In genomic region chr7:110728876-110729275, GRCm38 (mm10) we compare ENCODE assay signal across 9 mouse cellular contexts. TPM values are rescaled to one million over a fixed set of nuclear protein-coding genes. Genes with fewer than 3 reads are reported as not detected.
DNase-seq lines count a peak whose midpoint lies in the region; ATAC-seq and TF ChIP-seq lines count a peak whose summit lies in the region.
"Had no signal": no experiment of that assay in that cellular context is flagged by ENCODE, and none has a peak within 500 bp of the region (broad histone marks: within the 10 kb centered on the region; RNA-seq: fewer than 3 reads in every experiment).

No protein-coding gene starts in this region.

- no peaks in the 10 kb centered on the region for H3K79me2 ChIP-seq in liver, adult 2 months (ENCODE audit: control insufficient read depth, insufficient read depth, low read length)

- H3K4me2 ChIP-seq in liver, embryonic 11.5 days = no peak overlapping the region
- no peak overlapping the region for H3K4me2 ChIP-seq in liver, embryonic 13.5 days
- H3K4me2 ChIP-seq in forebrain, embryonic 11.5 days (ENCODE audit: low read depth, low read length, severe bottlenecking) = no peak overlapping the region
- H3K4me2 ChIP-seq: lung, embryonic 15.5 days had no signal

- WGBS in liver, adult 2 months = 38% methylated on average over 3 of the region's 3 CpGs
- 48% methylated on average over 3 of the region's 3 CpGs for WGBS in liver, embryonic 11.5 days
- 43% methylated on average over 3 of the region's 3 CpGs for WGBS in liver, embryonic 13.5 days (ENCODE audit: insufficient replicate concordance)
- 33% methylated on average over 3 of the region's 3 CpGs for WGBS in small intestine, adult 2 months
- WGBS in forebrain, embryonic 11.5 days = 71% methylated on average over 3 of the region's 3 CpGs

- no peak for TF ChIP-seq POLR2A in liver, adult 2 months (IDR thresholded peaks at IDR 0.05; ENCODE audit: extremely low read depth, insufficient read depth, low read length)
- TF ChIP-seq POLR2A in small intestine, adult 2 months (IDR thresholded peaks at IDR 0.05; ENCODE audit: low read depth, low read length) = no peak

- H3K27me3 ChIP-seq in liver, adult 2 months (ENCODE audit: control insufficient read depth, insufficient read depth, low read length) = no peaks in the 10 kb centered on the region
- no peaks in the 10 kb centered on the region for H3K27me3 ChIP-seq in liver, embryonic 11.5 days (replicated peaks; ENCODE audit: control insufficient read depth, insufficient read depth, low read length)
- no peaks in the 10 kb centered on the region for H3K27me3 ChIP-seq in liver, embryonic 13.5 days
- no peaks in the 10 kb centered on the region for H3K27me3 ChIP-seq in small intestine, adult 2 months (ENCODE audit: control insufficient read depth, insufficient read depth, low read length)
- no peaks in the 10 kb centered on the region for H3K27me3 ChIP-seq in forebrain, embryonic 11.5 days (ENCODE audit: control insufficient read depth, insufficient read depth, low read length)
- H3K27me3 ChIP-seq: lung, embryonic 15.5 days had no signal

- peak; percentile 24; the same call in 1 of the 2 replicates for TF ChIP-seq CTCF in liver, adult 2 months (IDR thresholded peaks at IDR 0.05; ENCODE audit: low read depth, low read length)
- TF ChIP-seq CTCF in small intestine, adult 2 months (IDR thresholded peaks at IDR 0.05; ENCODE audit: extremely low read depth, insufficient read length, insufficient replicate concordance, low read depth, low read length) = peak; percentile 29; the same call in 1 of the 2 replicates

- H3K4me3 ChIP-seq in liver, adult 2 months (ENCODE audit: insufficient read depth, low read depth, low read length) = no peak overlapping the region
- no peak overlapping the region for H3K4me3 ChIP-seq in liver, embryonic 11.5 days (ENCODE audit: low read depth, low read length)
- no peak overlapping the region for H3K4me3 ChIP-seq in liver, embryonic 13.5 days (replicated peaks)
- H3K4me3 ChIP-seq in small intestine, adult 2 months (ENCODE audit: low read depth, low read length) = no peak overlapping the region
- no peak overlapping the region for H3K4me3 ChIP-seq in forebrain, embryonic 11.5 days (ENCODE audit: low read depth, low read length)
- H3K4me3 ChIP-seq: lung, embryonic 15.5 days had no signal

- no peak overlapping the region for H3K9ac ChIP-seq in liver, adult 2 months (ENCODE audit: low read depth, low read length)
- no peak overlapping the region for H3K9ac ChIP-seq in liver, embryonic 11.5 days (ENCODE audit: low read depth, low read length)
- no peak overlapping the region for H3K9ac ChIP-seq in liver, embryonic 13.5 days
- H3K9ac ChIP-seq in forebrain, embryonic 11.5 days (ENCODE audit: low read length) = no peak overlapping the region
- H3K9ac ChIP-seq: lung, embryonic 15.5 days had no signal

- ATAC-seq in liver, embryonic 11.5 days (replicated peaks; ENCODE audit: low FRiP score) = no peak
- ATAC-seq in liver, embryonic 13.5 days (ENCODE audit: low read depth) = no peak
- ATAC-seq in forebrain, embryonic 11.5 days (replicated peaks; ENCODE audit: low FRiP score) = no peak

- DNase-seq in adrenal gland, adult (ENCODE audit: inconsistent age in 2 of 2, low spot score in 1 of 2) = peak; percentile 67 to 74
- DNase-seq in adrenal gland, adult 8-10 months = no peak
- DNase-seq in liver, adult 2 months (ENCODE audit: extremely low read depth, low read depth, low spot score) = peak; percentile 23
- DNase-seq in liver, embryonic 11.5 days (ENCODE audit: low spot score) = no peak
- peak; percentile 5 for DNase-seq in c-Kit-negative CD71-positive TER-119-positive erythroid progenitor cells, embryonic 14.5 days (ENCODE audit: low read depth, low spot score)
- peak; percentile 11 for DNase-seq in liver, embryonic 13.5 days
- no peak for DNase-seq in forebrain, embryonic 11.5 days (ENCODE audit: low spot score)

- no peaks in the 10 kb centered on the region for H3K36me3 ChIP-seq in liver, adult 2 months (ENCODE audit: control insufficient read depth, insufficient read depth, low read length)
- no peaks in the 10 kb centered on the region for H3K36me3 ChIP-seq in liver, embryonic 11.5 days (ENCODE audit: control insufficient read depth, insufficient read depth, low read length)
- no peaks in the 10 kb centered on the region for H3K36me3 ChIP-seq in liver, embryonic 13.5 days
- H3K36me3 ChIP-seq in small intestine, adult 2 months (ENCODE audit: control insufficient read depth, insufficient read depth, low read length) = no peaks in the 10 kb centered on the region
- H3K36me3 ChIP-seq in forebrain, embryonic 11.5 days (ENCODE audit: control insufficient read depth, insufficient read depth, low read length) = no peaks in the 10 kb centered on the region
- H3K36me3 ChIP-seq: lung, embryonic 15.5 days had no signal

- no peaks in the 10 kb centered on the region for H3K9me3 ChIP-seq in liver, embryonic 11.5 days (ENCODE audit: control insufficient read depth, low read length)
- no peaks in the 10 kb centered on the region for H3K9me3 ChIP-seq in liver, embryonic 13.5 days (replicated peaks)
- no peaks in the 10 kb centered on the region for H3K9me3 ChIP-seq in forebrain, embryonic 11.5 days (ENCODE audit: control insufficient read depth, low read length)
- H3K9me3 ChIP-seq: lung, embryonic 15.5 days had no signal

- no peak overlapping the region for H3K27ac ChIP-seq in liver, adult 2 months (replicated peaks; ENCODE audit: insufficient read depth, low read depth, low read length)
- no peak overlapping the region for H3K27ac ChIP-seq in liver, embryonic 11.5 days (ENCODE audit: low read depth, low read length)
- no peak overlapping the region for H3K27ac ChIP-seq in liver, embryonic 13.5 days
- H3K27ac ChIP-seq in small intestine, adult 2 months (ENCODE audit: insufficient read depth, low read depth, low read length) = no peak overlapping the region
- H3K27ac ChIP-seq in forebrain, embryonic 11.5 days (ENCODE audit: low read depth, low read length) = no peak overlapping the region
- H3K27ac ChIP-seq: lung, embryonic 15.5 days had no signal

- no peaks in the 10 kb centered on the region for H3K4me1 ChIP-seq in liver, adult 2 months (ENCODE audit: control insufficient read depth, insufficient read depth, low read length)
- H3K4me1 ChIP-seq in liver, embryonic 11.5 days (replicated peaks; ENCODE audit: control insufficient read depth, insufficient read depth, low read length) = no peaks in the 10 kb centered on the region
- no peaks in the 10 kb centered on the region for H3K4me1 ChIP-seq in liver, embryonic 13.5 days (replicated peaks)
- H3K4me1 ChIP-seq in small intestine, adult 2 months (ENCODE audit: control insufficient read depth, insufficient read depth, insufficient read length, low read length) = no peaks in the 10 kb centered on the region
- 0 out of 2 replicates have a peak, but pooled peaks cover 2% of the 10 kb centered on the region for H3K4me1 ChIP-seq in forebrain, embryonic 11.5 days (replicated peaks; ENCODE audit: control insufficient read depth, insufficient read depth, low read length)
- H3K4me1 ChIP-seq: lung, embryonic 15.5 days had no signal

RNA-seq across cellular contexts. Expression of gene Ampd3, which starts 39.1 kb away (rescaled TPM):
- total RNA-seq in adrenal gland, adult 8-10 months (2022) = 10 to 100 TPM; 17.8 to 53.3 (median 39.2) TPM
- total RNA-seq in liver, adult 2 months (2014; rRNA removed) = 0.55 and 0.67 TPM in 2 replicates
- 0.25 and 0.57 TPM in 2 replicates for polyA plus RNA-seq in liver, adult 2 months (2012; rRNA removed)
- 39.5 and 41.1 TPM in 2 replicates for polyA plus RNA-seq in liver, embryonic 11.5 days (2014; fragmentation: Nextera tagmentation; extraction: Ambion mirVana)
- polyA plus RNA-seq in liver, embryonic 13.5 days (2015; fragmentation: Nextera tagmentation; extraction: Ambion mirVana) = 26.2 and 34.2 TPM in 2 replicates
- 5.2 and 6.9 TPM in 2 replicates for polyA plus RNA-seq in small intestine, adult 2 months (2012; rRNA removed)
- 1.6 and 1.9 TPM in 2 replicates for polyA plus RNA-seq in forebrain, embryonic 11.5 days (2014; fragmentation: Nextera tagmentation; extraction: Ambion mirVana)

Comparison
In these comparisons a context has a peak if more than half of its experiments do, and no peak if none do; other contexts are left out.
1. DNase-seq: peak in adrenal gland, adult (2 of 2), liver, adult 2 months (single experiment), c-Kit-negative CD71-positive TER-119-positive erythroid progenitor cells, embryonic 14.5 days (single experiment) and liver, embryonic 13.5 days (single experiment); none in adrenal gland, adult 8-10 months (single experiment), liver, embryonic 11.5 days (single experiment) and forebrain, embryonic 11.5 days (single experiment).